Mouse (Mus musculus): ENCODE data around the gene Ube3b. TPM values are rescaled to one million over a fixed set of nuclear protein-coding genes. Genes with fewer than 3 reads are reported as not detected.

Gene Ube3b
- polyA plus RNA-seq, 1 experiment from 2014 or later: 36.4 TPM

GRCm38 (mm10) chr5:114435588-114435987, 55.2 kb downstream of the Ube3b start:
- Histone ChIP-seq H3K4me3 (ENCODE audit: low read length) (no peak overlapping the region), H3K36me3 (ENCODE audit: control insufficient read depth, insufficient read depth, low read length) (peaks cover 6% of the 10 kb centered on the region; the same call in 1 of the 2 replicates), H3K27ac (ENCODE audit: low read length) (no peak overlapping the region), H3K9me3 (ENCODE audit: control insufficient read depth, low read length) (no peaks in the 10 kb centered on the region), H3K27me3 (replicated peaks; ENCODE audit: control insufficient read depth, insufficient read depth, low read length) (no peaks in the 10 kb centered on the region), H3K9ac (ENCODE audit: low read depth, low read length) (no peak overlapping the region), H3K4me1 (ENCODE audit: control insufficient read depth, insufficient read depth, low read length) (no peaks in the 10 kb centered on the region), H3K4me2 (ENCODE audit: low read depth, low read length) (no peak overlapping the region)
- whole genome bisulfite sequencing: 94% methylated on average over 14 of the region's 14 CpGs
- ATAC-seq: no peak

GRCm38 (mm10) chr5:114443566-114444367, 63.4 kb downstream of the Ube3b start, which contains the start of the genes Mmab and Mvk:
Mmab (minus strand) TSS chr5:114444060.
Mvk (plus strand) TSS chr5:114444269.
- peak within 1 kb of the TSS; percentile 89 for H3K9ac ChIP-seq (ENCODE audit: low read depth, low read length)
- H3K27me3 ChIP-seq (replicated peaks; ENCODE audit: control insufficient read depth, insufficient read depth, low read length): no peaks in the 10 kb centered on the region
- peak within 1 kb of the TSS; percentile 93 for H3K4me3 ChIP-seq (ENCODE audit: low read length)
- H3K27ac ChIP-seq (ENCODE audit: low read length): peak within 1 kb of the TSS; percentile 67
- peaks cover 15% of the 10 kb centered on the region for H3K4me1 ChIP-seq (ENCODE audit: control insufficient read depth, insufficient read depth, low read length)
- H3K9me3 ChIP-seq (ENCODE audit: control insufficient read depth, low read length): no peaks in the 10 kb centered on the region
- peak within 1 kb of the TSS; percentile 88 for H3K4me2 ChIP-seq (ENCODE audit: low read depth, low read length)
- WGBS: 1% methylated on average over 43 of the region's 43 CpGs
- H3K36me3 ChIP-seq (ENCODE audit: control insufficient read depth, insufficient read depth, low read length): 0 out of 2 replicates have a peak, but pooled peaks cover 5% of the 10 kb centered on the region
- peak; percentile 99 for ATAC-seq

GRCm38 (mm10) chr5:114444368-114444692, 63.9 kb downstream of the Ube3b start:
- Histone ChIP-seq H3K4me1 (ENCODE audit: control insufficient read depth, insufficient read depth, low read length) (peaks cover 17% of the 10 kb centered on the region), H3K9ac (ENCODE audit: low read depth, low read length) (peak overlapping the region; percentile 89), H3K9me3 (ENCODE audit: control insufficient read depth, low read length) (no peaks in the 10 kb centered on the region), H3K27ac (ENCODE audit: low read length) (peak overlapping the region; percentile 54; the same call in 1 of the 2 replicates), H3K36me3 (ENCODE audit: control insufficient read depth, insufficient read depth, low read length) (0 out of 2 replicates have a peak, but pooled peaks cover 5% of the 10 kb centered on the region), H3K4me2 (ENCODE audit: low read depth, low read length) (peak overlapping the region; percentile 88), H3K4me3 (ENCODE audit: low read length) (peak overlapping the region; percentile 93), H3K27me3 (replicated peaks; ENCODE audit: control insufficient read depth, insufficient read depth, low read length) (no peaks in the 10 kb centered on the region)
- 0% methylated on average over 21 of the region's 21 CpGs for WGBS
- no peak for ATAC-seq

- WGBS: 61% methylated on average over 4 of the region's 4 CpGs
- Histone ChIP-seq H3K36me3 (ENCODE audit: control insufficient read depth, insufficient read depth, low read length) (peaks cover 27% of the 10 kb centered on the region), H3K27ac (ENCODE audit: low read length) (no peak overlapping the region), H3K9me3 (ENCODE audit: control insufficient read depth, low read length) (no peaks in the 10 kb centered on the region), H3K4me2 (ENCODE audit: low read depth, low read length) (no peak overlapping the region), H3K27me3 (replicated peaks; ENCODE audit: control insufficient read depth, insufficient read depth, low read length) (no peaks in the 10 kb centered on the region), H3K4me3 (ENCODE audit: low read length) (no peak overlapping the region), H3K4me1 (ENCODE audit: control insufficient read depth, insufficient read depth, low read length) (peaks cover 13% of the 10 kb centered on the region), H3K9ac (ENCODE audit: low read depth, low read length) (no peak overlapping the region)
- no peak for ATAC-seq
These were observed 68.6 kb downstream of the Ube3b start for GRCm38 (mm10) chr5:114449011-114449410.

- H3K9me3 ChIP-seq (ENCODE audit: control insufficient read depth, low read length): no peaks in the 10 kb centered on the region
- no peak overlapping the region for H3K9ac ChIP-seq (ENCODE audit: low read depth, low read length)
- H3K4me3 ChIP-seq (ENCODE audit: low read length): no peak overlapping the region
- peaks cover 20% of the 10 kb centered on the region for H3K36me3 ChIP-seq (ENCODE audit: control insufficient read depth, insufficient read depth, low read length)
- no peak for ATAC-seq
- H3K4me2 ChIP-seq (ENCODE audit: low read depth, low read length): no peak overlapping the region
- WGBS: 76% methylated on average over 9 of the region's 9 CpGs
- H3K27me3 ChIP-seq (replicated peaks; ENCODE audit: control insufficient read depth, insufficient read depth, low read length): no peaks in the 10 kb centered on the region
- H3K27ac ChIP-seq (ENCODE audit: low read length): no peak overlapping the region
- H3K4me1 ChIP-seq (ENCODE audit: control insufficient read depth, insufficient read depth, low read length): peaks cover 18% of the 10 kb centered on the region
These were observed 75.9 kb downstream of the Ube3b start for GRCm38 (mm10) chr5:114456287-114456686.

- H3K36me3 ChIP-seq (ENCODE audit: control insufficient read depth, insufficient read depth, low read length): peaks cover 19% of the 10 kb centered on the region
- no peak overlapping the region for H3K4me3 ChIP-seq (ENCODE audit: low read length)
- no peaks in the 10 kb centered on the region for H3K27me3 ChIP-seq (replicated peaks; ENCODE audit: control insufficient read depth, insufficient read depth, low read length)
- no peak overlapping the region for H3K9ac ChIP-seq (ENCODE audit: low read depth, low read length)
- H3K27ac ChIP-seq (ENCODE audit: low read length): no peak overlapping the region
- no peak overlapping the region for H3K4me2 ChIP-seq (ENCODE audit: low read depth, low read length)
- no peaks in the 10 kb centered on the region for H3K9me3 ChIP-seq (ENCODE audit: control insufficient read depth, low read length)
- H3K4me1 ChIP-seq (ENCODE audit: control insufficient read depth, insufficient read depth, low read length): peaks cover 21% of the 10 kb centered on the region
- no peak for ATAC-seq
- WGBS: 81% methylated on average over 16 of the region's 16 CpGs
These were observed 76.7 kb downstream of the Ube3b start for GRCm38 (mm10) chr5:114456995-114457605.

GRCm38 (mm10) chr5:114461238-114461637, 80.8 kb downstream of the Ube3b start:
- Histone ChIP-seq H3K9ac (ENCODE audit: low read depth, low read length) (no peak overlapping the region), H3K27me3 (replicated peaks; ENCODE audit: control insufficient read depth, insufficient read depth, low read length) (no peaks in the 10 kb centered on the region), H3K27ac (ENCODE audit: low read length) (peak overlapping the region; percentile 57), H3K4me2 (ENCODE audit: low read depth, low read length) (no peak overlapping the region), H3K9me3 (ENCODE audit: control insufficient read depth, low read length) (no peaks in the 10 kb centered on the region), H3K4me1 (ENCODE audit: control insufficient read depth, insufficient read depth, low read length) (peaks cover 33% of the 10 kb centered on the region), H3K4me3 (ENCODE audit: low read length) (no peak overlapping the region), H3K36me3 (ENCODE audit: control insufficient read depth, insufficient read depth, low read length) (no peaks in the 10 kb centered on the region)
- peak; percentile 59 for ATAC-seq
- 10% methylated on average over 7 of the region's 7 CpGs for WGBS

GRCm38 (mm10) chr5:114462067-114463040, 81.9 kb downstream of the Ube3b start:
- Histone ChIP-seq H3K27me3 (replicated peaks; ENCODE audit: control insufficient read depth, insufficient read depth, low read length) (no peaks in the 10 kb centered on the region), H3K4me2 (ENCODE audit: low read depth, low read length) (no peak overlapping the region), H3K27ac (ENCODE audit: low read length) (no peak overlapping the region), H3K36me3 (ENCODE audit: control insufficient read depth, insufficient read depth, low read length) (no peaks in the 10 kb centered on the region), H3K4me1 (ENCODE audit: control insufficient read depth, insufficient read depth, low read length) (peaks cover 37% of the 10 kb centered on the region), H3K9me3 (ENCODE audit: control insufficient read depth, low read length) (no peaks in the 10 kb centered on the region), H3K4me3 (ENCODE audit: low read length) (no peak overlapping the region), H3K9ac (ENCODE audit: low read depth, low read length) (no peak overlapping the region)
- WGBS: 84% methylated on average over 24 of the region's 24 CpGs
- no peak for ATAC-seq

GRCm38 (mm10) chr5:114464561-114464960, 84.2 kb downstream of the Ube3b start:
- Histone ChIP-seq H3K4me2 (ENCODE audit: low read depth, low read length) (no peak overlapping the region), H3K4me1 (ENCODE audit: control insufficient read depth, insufficient read depth, low read length) (peaks cover 43% of the 10 kb centered on the region), H3K9me3 (ENCODE audit: control insufficient read depth, low read length) (no peaks in the 10 kb centered on the region), H3K4me3 (ENCODE audit: low read length) (no peak overlapping the region), H3K27ac (ENCODE audit: low read length) (no peak overlapping the region), H3K9ac (ENCODE audit: low read depth, low read length) (no peak overlapping the region), H3K27me3 (replicated peaks; ENCODE audit: control insufficient read depth, insufficient read depth, low read length) (no peaks in the 10 kb centered on the region), H3K36me3 (ENCODE audit: control insufficient read depth, insufficient read depth, low read length) (no peaks in the 10 kb centered on the region)
- 80% methylated on average over 2 of the region's 2 CpGs for WGBS
- ATAC-seq: no peak

Measured in intestine, embryonic 16.5 days (tissue).